Mouse (Mus musculus) ES-Bruce4 (cell line): Measurements from ENCODE around the gene Cript. TPM values are rescaled to one million over a fixed set of nuclear protein-coding genes. Genes with fewer than 3 reads are reported as not detected.

ENCODE experiments used
- H3K27ac ChIP-seq: 2 replicates; pipeline ENCODE4 v1.5.1; 2012; ENCODE audit warnings: low read length, inconsistent platforms; ENCODE audit not compliant: insufficient read depth
- H3K27me3 ChIP-seq: 2 replicates; pipeline ENCODE4 v1.6.1; 2012; ENCODE audit warnings: mild to moderate bottlenecking, low read length, inconsistent platforms; ENCODE audit not compliant: control insufficient read depth, poor library complexity, insufficient read depth, severe bottlenecking
- H3K36me3 ChIP-seq: 2 replicates; pipeline ENCODE4 v1.6.1; 2012; ENCODE audit warnings: inconsistent platforms, mild to moderate bottlenecking, low read length, moderate library complexity; ENCODE audit not compliant: control insufficient read depth, poor library complexity, insufficient read depth, severe bottlenecking
- H3K4me1 ChIP-seq: one replicate; pipeline ENCODE4 v1.8.1; 2011; ENCODE audit warnings: low read length; ENCODE audit not compliant: control insufficient read depth, insufficient read depth
- H3K4me3 ChIP-seq: 2 replicates; pipeline ENCODE4 v1.5.1; 2011; ENCODE audit warnings: low read depth, mild to moderate bottlenecking, low read length
- H3K9ac ChIP-seq: 2 replicates; pipeline ENCODE4 v1.6.1; 2012; ENCODE audit warnings: low read depth, mild to moderate bottlenecking, inconsistent platforms; ENCODE audit not compliant: poor library complexity, severe bottlenecking
- H3K9me3 ChIP-seq: replicated peaks from 2 replicates; pipeline ENCODE4 v1.6.1; 2012; ENCODE audit warnings: mild to moderate bottlenecking, low read length, inconsistent platforms; ENCODE audit not compliant: control insufficient read depth, poor library complexity, insufficient read depth, severe bottlenecking
- CTCF ChIP-seq: IDR thresholded peaks from one replicate; pipeline ENCODE4 v1.8.1; 2011; ENCODE audit warnings: low read depth, low read length
- EP300 ChIP-seq: IDR thresholded peaks from 2 replicates; pipeline ENCODE4 v1.6.1; 2011; ENCODE audit warnings: low read depth, low read length; ENCODE audit not compliant: insufficient read depth
- POLR2A ChIP-seq: IDR thresholded peaks from one replicate; pipeline ENCODE4 v1.8.1; 2011; ENCODE audit warnings: low read length; ENCODE audit not compliant: insufficient read depth
- polyA plus RNA-seq: library from polyadenylated mRNA; stranded (reverse); fragments of >200 nt; gene quantifications from 2 replicates; pipeline ENCODE4 v1.2.4, GENCODE M21; 2011; ENCODE audit warnings: low read depth; ENCODE audit not compliant: missing spikeins, insufficient read depth, insufficient read length

The Cript gene
- polyA plus RNA-seq, 1 experiment: 60.6 TPM

DNA sequence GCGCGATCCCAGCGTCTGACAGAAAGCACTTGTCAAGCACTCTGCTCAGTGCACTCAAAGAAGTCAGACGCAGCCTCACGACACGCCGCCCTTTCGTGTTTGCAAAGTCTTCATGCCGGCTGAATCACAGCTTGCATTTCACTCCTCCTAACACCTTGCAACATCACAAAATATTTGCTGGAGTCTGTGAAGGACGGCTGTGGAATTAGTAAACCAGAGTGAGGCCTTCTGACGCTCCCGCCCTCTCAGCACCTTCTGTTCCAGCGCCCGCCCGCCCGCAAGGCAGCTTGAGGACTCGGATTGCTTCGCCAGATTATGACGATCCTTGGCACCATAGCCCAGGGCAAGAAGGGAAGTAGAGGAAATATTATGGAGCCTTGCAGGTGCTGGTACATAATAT is 16.4 kb downstream of the Cript start:
- Histone ChIP-seq H3K4me1 (no peaks in the 10 kb centered on the region), H3K9me3 (no peaks in the 10 kb centered on the region), H3K27ac (no peak overlapping the region), H3K27me3 (no peaks in the 10 kb centered on the region), H3K36me3 (no peaks in the 10 kb centered on the region), H3K9ac (no peak overlapping the region), H3K4me3 (no peak overlapping the region; the same call in 1 of the 2 replicates)
- TF ChIP-seq CTCF: no peak
- no peak for TF ChIP-seq POLR2A
- TF ChIP-seq EP300: no peak

DNA sequence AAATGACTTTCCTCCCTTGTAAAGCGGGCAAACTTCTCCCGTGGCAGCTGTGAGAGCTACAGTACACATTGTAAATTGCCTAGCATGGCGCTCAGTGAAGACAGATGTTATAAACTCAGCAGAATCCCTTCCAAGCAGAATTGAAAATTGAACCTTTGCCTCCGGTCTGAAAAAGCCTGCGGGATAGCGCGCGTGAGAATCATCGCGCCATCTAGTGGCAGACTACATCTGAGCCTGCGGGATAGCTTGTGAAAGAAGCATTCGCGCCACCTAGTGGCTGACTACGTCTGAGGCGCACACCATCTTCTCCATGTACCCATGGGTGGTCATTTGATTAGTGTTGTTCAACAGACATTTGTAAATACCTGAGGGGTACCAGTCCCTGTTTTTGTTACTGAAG is 19.0 kb downstream of the Cript start:
- TF ChIP-seq CTCF (peak; percentile 100), POLR2A (no peak), EP300 (peak; percentile 57; the same call in 1 of the 2 replicates)
- no peaks in the 10 kb centered on the region for H3K4me1 ChIP-seq

DNA sequence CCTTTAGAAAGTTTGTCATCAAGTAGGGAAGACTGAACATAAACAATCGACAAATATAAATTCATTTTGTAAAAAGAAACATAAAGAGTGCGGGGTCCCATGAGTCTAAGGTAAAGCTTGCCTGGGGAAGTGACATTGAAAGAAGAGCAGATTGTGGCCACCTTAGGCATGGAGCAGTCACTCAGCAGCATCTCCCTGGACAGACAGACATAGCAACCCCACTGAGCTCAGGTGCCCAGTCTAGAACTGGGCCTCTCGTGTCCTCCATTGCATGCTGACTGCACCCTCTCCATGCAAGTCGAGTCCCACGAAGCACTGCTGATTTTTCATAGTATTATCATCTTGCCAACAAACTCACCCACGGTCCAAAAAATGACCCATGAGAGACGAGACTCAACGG is 19.4 kb downstream of the Cript start:
- H3K4me1 ChIP-seq: no peaks in the 10 kb centered on the region

More for the DNA sequence above, 19.0 kb downstream of the Cript start:
- Histone ChIP-seq H3K9ac (no peak overlapping the region), H3K36me3 (no peaks in the 10 kb centered on the region), H3K9me3 (no peaks in the 10 kb centered on the region), H3K27ac (no peak overlapping the region), H3K27me3 (no peaks in the 10 kb centered on the region), H3K4me3 (no peak overlapping the region)

DNA sequence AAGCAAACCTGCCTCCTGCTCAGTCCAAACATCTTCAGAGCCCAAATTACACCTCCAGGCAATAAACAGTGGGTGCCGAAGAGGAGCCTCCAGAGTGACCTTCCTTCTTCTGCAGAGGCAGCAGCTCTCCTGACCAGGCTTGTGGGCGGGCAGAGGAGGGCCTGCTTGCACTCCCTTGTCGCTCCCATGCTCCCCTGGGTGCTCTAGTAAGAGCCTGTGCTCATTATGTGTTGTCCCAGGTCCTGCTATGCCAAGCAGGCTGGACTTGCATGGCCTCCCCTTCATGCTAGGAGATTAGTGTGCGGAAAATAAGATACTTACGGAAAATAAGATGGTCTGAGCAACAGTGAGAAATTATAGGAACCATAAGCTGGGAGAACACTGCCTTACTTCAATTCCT is 24.3 kb downstream of the Cript start:
- Histone ChIP-seq H3K9ac (no peak overlapping the region), H3K4me3 (no peak overlapping the region), H3K4me1 (no peaks in the 10 kb centered on the region), H3K36me3 (no peaks in the 10 kb centered on the region), H3K27ac (no peak overlapping the region), H3K9me3 (no peaks in the 10 kb centered on the region), H3K27me3 (no peaks in the 10 kb centered on the region)
- TF ChIP-seq POLR2A: no peak
- TF ChIP-seq EP300: no peak
- no peak for TF ChIP-seq CTCF

More for the DNA sequence above, 19.4 kb downstream of the Cript start:
- H3K27ac ChIP-seq: no peak overlapping the region
- H3K9me3 ChIP-seq: no peaks in the 10 kb centered on the region
- H3K4me3 ChIP-seq: no peak overlapping the region
- no peaks in the 10 kb centered on the region for H3K36me3 ChIP-seq
- no peaks in the 10 kb centered on the region for H3K27me3 ChIP-seq
- H3K9ac ChIP-seq: no peak overlapping the region
- TF ChIP-seq CTCF (no peak), EP300 (no peak), POLR2A (no peak)

DNA sequence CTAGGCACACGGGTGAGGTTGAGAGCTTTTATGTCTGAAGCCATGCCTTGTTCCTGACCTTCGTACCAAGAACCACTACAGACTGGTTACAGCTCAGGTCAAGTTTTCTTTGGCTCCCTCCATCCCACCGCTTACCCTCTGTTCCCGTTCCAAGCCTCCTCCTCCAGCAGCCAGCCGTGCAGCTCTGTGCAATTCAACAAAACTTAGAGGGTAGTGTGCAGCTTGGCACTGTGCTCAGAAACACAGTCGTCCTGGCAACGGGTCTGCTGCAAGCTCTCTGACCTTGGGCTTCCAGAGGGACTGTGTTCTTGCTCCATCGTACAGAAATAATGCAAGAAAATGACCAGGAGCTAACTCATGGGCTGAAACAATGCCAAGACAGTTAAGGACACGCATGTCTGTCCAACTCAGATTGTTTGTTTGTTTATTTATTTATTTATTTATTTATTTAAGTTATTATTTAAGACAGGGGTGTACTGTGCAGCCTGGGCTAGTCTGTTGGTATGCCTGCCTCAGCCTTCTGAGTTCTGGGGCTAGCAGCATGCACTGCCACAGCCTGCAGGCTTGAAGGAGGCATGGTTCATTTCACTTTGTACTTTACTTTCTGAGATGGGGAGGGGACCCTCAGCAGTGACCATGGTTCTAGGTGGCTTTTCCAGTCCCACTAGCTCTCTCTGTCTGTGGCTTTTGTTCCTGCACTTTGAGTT is 25.3 kb downstream of the Cript start:
- Histone ChIP-seq H3K4me3 (no peak overlapping the region), H3K36me3 (no peaks in the 10 kb centered on the region), H3K9me3 (no peaks in the 10 kb centered on the region), H3K27ac (no peak overlapping the region), H3K9ac (no peak overlapping the region), H3K4me1 (no peaks in the 10 kb centered on the region), H3K27me3 (no peaks in the 10 kb centered on the region)
- TF ChIP-seq CTCF: no peak
- no peak for TF ChIP-seq POLR2A
- no peak for TF ChIP-seq EP300

DNA sequence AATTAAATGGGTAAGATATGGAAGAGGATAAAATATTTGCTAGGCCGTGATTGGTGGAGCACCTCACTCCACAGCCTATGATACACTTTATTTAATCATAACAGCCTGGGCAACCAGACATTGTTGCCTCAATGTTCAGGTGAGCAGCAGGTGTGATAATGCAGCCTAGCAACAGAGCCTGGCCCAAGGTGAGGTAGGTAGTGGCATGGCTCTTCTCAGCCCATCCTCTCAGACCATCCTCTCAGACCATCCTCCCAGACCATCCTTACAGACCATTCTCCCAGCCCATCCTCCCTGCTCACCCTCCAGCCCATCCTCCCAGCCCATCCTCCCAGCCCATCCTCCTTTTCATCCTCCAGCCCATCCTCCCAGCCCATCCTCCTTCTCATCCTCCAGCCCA is 26.3 kb downstream of the Cript start:
- H3K4me1 ChIP-seq: no peaks in the 10 kb centered on the region
- no peaks in the 10 kb centered on the region for H3K9me3 ChIP-seq
- H3K36me3 ChIP-seq: no peaks in the 10 kb centered on the region
- H3K27me3 ChIP-seq: no peaks in the 10 kb centered on the region
- H3K27ac ChIP-seq: no peak overlapping the region
- no peak for TF ChIP-seq CTCF
- TF ChIP-seq POLR2A: no peak
- no peak for TF ChIP-seq EP300
- H3K4me3 ChIP-seq: no peak overlapping the region
- H3K9ac ChIP-seq: no peak overlapping the region
